Mouse (Mus musculus): ENCODE measurements at regions not wholly inside any gene's neighbourhood (a gene's known extent, or its start where the extent isn't known, plus 50 kb on each side); places are given as distances from the start of the nearest gene placed in this dataset.

- Histone ChIP-seq H3K27me3 (no peaks in the 10 kb centered on the region), H3K9me3 (peaks cover 54% of the 10 kb centered on the region), H3K27ac (no peak overlapping the region), H3K4me1 (replicated peaks) (no peaks in the 10 kb centered on the region), H3K4me3 (replicated peaks) (no peak overlapping the region), H3K9ac (replicated peaks) (no peak overlapping the region), H3K36me3 (no peaks in the 10 kb centered on the region), H3K4me2 (replicated peaks) (no peak overlapping the region)
- ATAC-seq: peak; percentile 51
- 53% methylated on average over 2 of the region's 2 CpGs for WGBS
Measured at GRCm38 (mm10) chr4:3049972-3050846, 116.9 kb upstream of the Vmn1r2 start.

- 81% methylated on average over 3 of the region's 3 CpGs for WGBS
- H3K4me2 ChIP-seq (replicated peaks): no peak overlapping the region
- H3K27ac ChIP-seq: no peak overlapping the region
- no peaks in the 10 kb centered on the region for H3K27me3 ChIP-seq
- no peak overlapping the region for H3K9ac ChIP-seq (replicated peaks)
- peak; percentile 3; the same call in 1 of the 2 replicates for ATAC-seq
- no peaks in the 10 kb centered on the region for H3K36me3 ChIP-seq
- H3K4me1 ChIP-seq (replicated peaks): no peaks in the 10 kb centered on the region
- peaks cover 60% of the 10 kb centered on the region for H3K9me3 ChIP-seq
- H3K4me3 ChIP-seq (replicated peaks): no peak overlapping the region
Measured at GRCm38 (mm10) chr4:3050847-3051135, 116.3 kb upstream of the Vmn1r2 start.

- WGBS: 72% methylated on average over 5 of the region's 5 CpGs
- ATAC-seq: peak; percentile 15
- Histone ChIP-seq H3K4me1 (replicated peaks) (no peaks in the 10 kb centered on the region), H3K27ac (no peak overlapping the region), H3K4me2 (replicated peaks) (no peak overlapping the region), H3K9ac (replicated peaks) (no peak overlapping the region), H3K36me3 (no peaks in the 10 kb centered on the region), H3K9me3 (peaks cover 64% of the 10 kb centered on the region), H3K4me3 (replicated peaks) (no peak overlapping the region), H3K27me3 (no peaks in the 10 kb centered on the region)
Measured at GRCm38 (mm10) chr4:3051212-3051611, 115.9 kb upstream of the Vmn1r2 start.

GRCm38 (mm10) chr4:3052314-3053059, 114.6 kb upstream of the Vmn1r2 start:
- peak; percentile 24; the same call in 1 of the 2 replicates for ATAC-seq
- no peak overlapping the region for H3K4me2 ChIP-seq (replicated peaks)
- H3K27ac ChIP-seq: no peak overlapping the region
- WGBS: 82% methylated on average over 4 of the region's 4 CpGs
- H3K27me3 ChIP-seq: no peaks in the 10 kb centered on the region
- peaks cover 66% of the 10 kb centered on the region for H3K9me3 ChIP-seq
- no peak overlapping the region for H3K4me3 ChIP-seq (replicated peaks)
- no peaks in the 10 kb centered on the region for H3K4me1 ChIP-seq (replicated peaks)
- H3K9ac ChIP-seq (replicated peaks): no peak overlapping the region
- no peaks in the 10 kb centered on the region for H3K36me3 ChIP-seq

- Histone ChIP-seq H3K9me3 (peaks cover 66% of the 10 kb centered on the region), H3K27me3 (no peaks in the 10 kb centered on the region), H3K4me2 (replicated peaks) (no peak overlapping the region), H3K27ac (no peak overlapping the region), H3K4me1 (replicated peaks) (no peaks in the 10 kb centered on the region), H3K4me3 (replicated peaks) (no peak overlapping the region), H3K36me3 (no peaks in the 10 kb centered on the region), H3K9ac (replicated peaks) (no peak overlapping the region)
- ATAC-seq: 0 out of 2 replicates have a peak, but pooled peaks have one; percentile 5
- WGBS: 62% methylated on average over 4 of the region's 4 CpGs
Measured at GRCm38 (mm10) chr4:3053060-3053406, 114.1 kb upstream of the Vmn1r2 start.

GRCm38 (mm10) chr4:3053496-3054216, 113.5 kb upstream of the Vmn1r2 start:
- H3K4me2 ChIP-seq (replicated peaks): no peak overlapping the region
- H3K27me3 ChIP-seq: no peaks in the 10 kb centered on the region
- no peak for ATAC-seq
- no peak overlapping the region for H3K27ac ChIP-seq
- 86% methylated on average over 2 of the region's 2 CpGs for WGBS
- no peaks in the 10 kb centered on the region for H3K4me1 ChIP-seq (replicated peaks)
- H3K36me3 ChIP-seq: no peaks in the 10 kb centered on the region
- no peak overlapping the region for H3K9ac ChIP-seq (replicated peaks)
- H3K4me3 ChIP-seq (replicated peaks): no peak overlapping the region
- H3K9me3 ChIP-seq: peaks cover 70% of the 10 kb centered on the region

GRCm38 (mm10) chr4:3054886-3055285, 112.2 kb upstream of the Vmn1r2 start:
- ATAC-seq: no peak
- Histone ChIP-seq H3K4me1 (replicated peaks) (no peaks in the 10 kb centered on the region), H3K4me2 (replicated peaks) (no peak overlapping the region), H3K27me3 (no peaks in the 10 kb centered on the region), H3K9me3 (peaks cover 82% of the 10 kb centered on the region), H3K36me3 (no peaks in the 10 kb centered on the region), H3K4me3 (replicated peaks) (no peak overlapping the region), H3K9ac (replicated peaks) (no peak overlapping the region), H3K27ac (no peak overlapping the region)

- no peak for ATAC-seq
Measured at GRCm38 (mm10) chr4:3055396-3055795, 111.7 kb upstream of the Vmn1r2 start.

GRCm38 (mm10) chr4:3059511-3060054, 107.5 kb upstream of the Vmn1r2 start:
- no peaks in the 10 kb centered on the region for H3K36me3 ChIP-seq
- H3K27ac ChIP-seq: no peak overlapping the region
- ATAC-seq: no peak
- no peak overlapping the region for H3K4me2 ChIP-seq (replicated peaks)
- peaks cover 68% of the 10 kb centered on the region for H3K9me3 ChIP-seq
- H3K27me3 ChIP-seq: no peaks in the 10 kb centered on the region
- 55% methylated on average over 2 of the region's 2 CpGs for WGBS
- no peak overlapping the region for H3K9ac ChIP-seq (replicated peaks)
- H3K4me1 ChIP-seq (replicated peaks): no peaks in the 10 kb centered on the region
- H3K4me3 ChIP-seq (replicated peaks): no peak overlapping the region

More at GRCm38 (mm10) chr4:3055396-3055795, 111.7 kb upstream of the Vmn1r2 start:
- Histone ChIP-seq H3K9ac (replicated peaks) (no peak overlapping the region), H3K4me1 (replicated peaks) (no peaks in the 10 kb centered on the region), H3K9me3 (peaks cover 77% of the 10 kb centered on the region), H3K36me3 (no peaks in the 10 kb centered on the region), H3K4me2 (replicated peaks) (no peak overlapping the region), H3K27ac (no peak overlapping the region), H3K27me3 (no peaks in the 10 kb centered on the region), H3K4me3 (replicated peaks) (no peak overlapping the region)
- 87% methylated on average over 1 of the region's 1 CpGs for WGBS

- 70% methylated on average over 2 of the region's 2 CpGs for WGBS
- no peak overlapping the region for H3K4me2 ChIP-seq (replicated peaks)
- H3K27ac ChIP-seq: no peak overlapping the region
- 0 out of 2 replicates have a peak, but pooled peaks have one; percentile 3 for ATAC-seq
- H3K9ac ChIP-seq (replicated peaks): no peak overlapping the region
- no peaks in the 10 kb centered on the region for H3K4me1 ChIP-seq (replicated peaks)
- H3K4me3 ChIP-seq (replicated peaks): no peak overlapping the region
- no peaks in the 10 kb centered on the region for H3K36me3 ChIP-seq
- no peaks in the 10 kb centered on the region for H3K27me3 ChIP-seq
- peaks cover 75% of the 10 kb centered on the region for H3K9me3 ChIP-seq
Measured at GRCm38 (mm10) chr4:3062027-3062605, 105.0 kb upstream of the Vmn1r2 start.

GRCm38 (mm10) chr4:3063966-3064365, 103.2 kb upstream of the Vmn1r2 start:
- Histone ChIP-seq H3K27me3 (no peaks in the 10 kb centered on the region), H3K9me3 (peaks cover 86% of the 10 kb centered on the region), H3K27ac (no peak overlapping the region), H3K4me2 (replicated peaks) (no peak overlapping the region), H3K4me3 (replicated peaks) (no peak overlapping the region), H3K4me1 (replicated peaks) (no peaks in the 10 kb centered on the region), H3K9ac (replicated peaks) (no peak overlapping the region), H3K36me3 (no peaks in the 10 kb centered on the region)
- 49% methylated on average over 3 of the region's 3 CpGs for WGBS
- no peak for ATAC-seq
